Mouse (Mus musculus) MEL (cell line): ENCODE measurements around the gene Unc93b1.

Experiments used
- CHD2 ChIP-seq: IDR thresholded peaks from 2 replicates; pipeline ENCODE4 v1.6.1; 2011; ENCODE audit warnings: low read length, improper control_type of control experiment
- CTCF ChIP-seq, 3 experiments: IDR thresholded peaks in 2 of 3; conservative IDR thresholded peaks in 1 of 3; 2 replicates each; pipeline ENCODE4 v1.5.1; 2011 to 2012; ENCODE audit warnings: low read length in 3 of 3, low read depth in 2 of 3, mild to moderate bottlenecking in 2 of 3, improper control_type of control experiment in 1 of 3, inconsistent platforms in 1 of 3, mixed read lengths in 1 of 3, moderate library complexity in 1 of 3; ENCODE audit not compliant: control insufficient read depth in 1 of 3, insufficient read depth in 1 of 3, poor library complexity in 1 of 3, severe bottlenecking in 1 of 3
- ELF1 ChIP-seq: IDR thresholded peaks from 2 replicates; pipeline ENCODE4 v1.6.1; 2014; ENCODE audit warnings: low read depth, mild to moderate bottlenecking, inconsistent platforms, low read length, improper control_type of control experiment, moderate library complexity
- EP300 ChIP-seq, 2 experiments: IDR thresholded peaks; 2 replicates each; pipeline ENCODE4 v1.6.1; 2011; ENCODE audit warnings: improper control_type of control experiment in 2 of 2, low read length in 2 of 2, low read depth in 1 of 2, mild to moderate bottlenecking in 1 of 2
- GATA1 ChIP-seq: IDR thresholded peaks from 2 replicates; pipeline ENCODE4 v1.6.1; 2011; ENCODE audit warnings: low read depth, low read length, improper control_type of control experiment
- KAT2A ChIP-seq: conservative IDR thresholded peaks from 2 replicates; pipeline ENCODE4 v1.6.1; 2012; ENCODE audit warnings: low read depth, low read length, improper control_type of control experiment, inconsistent platforms
- MAX ChIP-seq: IDR thresholded peaks from 2 replicates; pipeline ENCODE4 v1.6.1; 2011; ENCODE audit warnings: low read length, improper control_type of control experiment
- NELFE ChIP-seq: IDR thresholded peaks from 2 replicates; pipeline ENCODE4 v1.6.1; 2011; ENCODE audit warnings: low read depth, low read length, improper control_type of control experiment
- POLR2A ChIP-seq, 2 experiments: IDR thresholded peaks; 2 replicates each; pipeline ENCODE4 v1.6.1; 2011 to 2012; ENCODE audit warnings: low read length in 2 of 2, mild to moderate bottlenecking in 2 of 2, control low read depth in 1 of 2, improper control_type of control experiment in 1 of 2, low read depth in 1 of 2, moderate library complexity in 1 of 2; ENCODE audit not compliant: control insufficient read depth in 1 of 2, insufficient read depth in 1 of 2, poor library complexity in 1 of 2
- RCOR1 ChIP-seq: IDR thresholded peaks from 2 replicates; pipeline ENCODE4 v1.6.1; 2012; ENCODE audit warnings: low read depth, mild to moderate bottlenecking, inconsistent platforms, low read length, improper control_type of control experiment
- UBTF ChIP-seq: IDR thresholded peaks from 2 replicates; pipeline ENCODE4 v1.6.1; 2012; ENCODE audit warnings: low read depth, mild to moderate bottlenecking, inconsistent platforms, low read length, improper control_type of control experiment, moderate library complexity, borderline replicate concordance; ENCODE audit not compliant: insufficient read depth
- ZC3H11A ChIP-seq: IDR thresholded peaks from 2 replicates; pipeline ENCODE4 v1.6.1; 2012; ENCODE audit warnings: low read depth, mild to moderate bottlenecking, inconsistent platforms, low read length, improper control_type of control experiment

DNA sequence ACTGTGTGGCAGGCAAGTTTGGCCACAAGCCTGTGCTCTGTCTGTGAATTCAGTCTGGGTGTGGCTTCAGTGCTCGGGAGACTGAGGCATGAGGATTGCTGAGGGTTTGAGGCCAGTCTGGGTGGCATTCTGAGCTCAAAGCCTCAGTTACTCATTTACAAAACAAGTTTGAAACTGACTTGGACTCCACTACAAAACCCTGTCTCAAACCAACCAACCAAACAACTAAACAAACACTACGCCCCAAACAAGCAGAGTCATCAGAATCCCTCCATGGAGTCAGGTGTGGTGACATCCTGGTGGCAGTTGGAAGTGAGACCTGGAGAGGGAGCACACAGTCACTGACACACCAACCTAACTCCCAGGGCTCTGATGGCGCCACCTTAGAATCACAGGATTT lies 15.3 kb downstream of the Unc93b1 start:
- TF ChIP-seq ZC3H11A (no peak), CHD2 (no peak), NELFE (no peak), GATA1 (no peak), CTCF (IDR thresholded peaks at IDR 0.05 in 2 of 3, conservative IDR thresholded peaks at IDR 0.05 in 1 of 3; ENCODE audit: control insufficient read depth in 1 of 3, insufficient read depth in 1 of 3, low read depth in 2 of 3, low read length in 3 of 3, poor library complexity in 1 of 3, severe bottlenecking in 1 of 3) (no peak), UBTF (no peak), MAX (no peak), EP300 (IDR thresholded peaks at IDR 0.05; ENCODE audit: low read depth in 1 of 2, low read length in 2 of 2) (no peak), KAT2A (no peak), ELF1 (no peak), POLR2A (IDR thresholded peaks at IDR 0.05; ENCODE audit: control insufficient read depth in 1 of 2, insufficient read depth in 1 of 2, low read depth in 1 of 2, low read length in 2 of 2, poor library complexity in 1 of 2) (no peak), RCOR1 (no peak)
